Mouse (Mus musculus) embryonic fibroblast, embryonic 13.5 days (primary cell): ENCODE data around the gene Tmem63b.

Experiments used
- CTCF ChIP-seq: IDR thresholded peaks from 2 replicates; pipeline ENCODE4 v1.5.1; 2011; ENCODE audit warnings: mild to moderate bottlenecking, control low read depth, low read length, moderate library complexity, borderline replicate concordance; ENCODE audit not compliant: insufficient read depth
- POLR2A ChIP-seq: IDR thresholded peaks from 2 replicates; pipeline ENCODE4 v1.6.1; 2011; ENCODE audit warnings: low read depth, mild to moderate bottlenecking, control low read depth, low read length, moderate library complexity

GRCm38 (mm10) chr17:45724574-45724921 lies 37.8 kb upstream of the Tmem63b start:
- TF ChIP-seq CTCF (no peak), POLR2A (no peak)
